In the genomic region with DNA sequence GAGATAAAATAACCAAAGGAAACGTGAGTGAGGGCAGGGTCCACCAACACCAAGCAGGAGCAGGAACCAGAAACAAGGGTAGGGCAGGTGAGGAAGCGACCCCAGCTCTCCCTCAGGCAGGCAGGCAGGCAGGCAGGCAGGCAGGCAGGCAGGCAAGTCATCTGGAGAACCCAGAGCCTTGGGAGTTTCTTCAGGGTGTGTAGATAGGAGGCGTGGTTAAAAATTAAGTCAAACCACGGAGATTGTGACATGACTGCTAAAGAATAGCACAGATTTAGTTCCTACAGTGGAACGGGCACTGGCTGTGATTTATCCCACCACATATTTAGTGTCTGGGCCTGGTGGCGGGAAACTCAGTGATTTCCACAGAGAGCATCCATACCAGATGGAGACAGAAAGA, we compare ENCODE assay signal across 19 mouse cellular contexts. TPM values are rescaled to one million over a fixed set of nuclear protein-coding genes. Genes with fewer than 3 reads are reported as not detected.
DNase-seq lines count a peak whose midpoint lies in the region; ATAC-seq and TF ChIP-seq lines count a peak whose summit lies in the region.
"Had no signal": no experiment of that assay in that cellular context is flagged by ENCODE, and none has a peak within 500 bp of the region (broad histone marks: within the 10 kb centered on the region; RNA-seq: fewer than 3 reads in every experiment).

No protein-coding gene starts in this region.

- H3K36me3 ChIP-seq in intestine, embryonic 15.5 days: no peaks in the 10 kb centered on the region
- H3K36me3 ChIP-seq in intestine, postnatal 0 days (ENCODE audit: control insufficient read depth, insufficient read depth): no peaks in the 10 kb centered on the region
- H3K36me3 ChIP-seq in MEL (ENCODE audit: control insufficient read depth in 1 of 2, insufficient read depth in 2 of 2, low read length in 2 of 2): peaks cover 0 to 23% of the 10 kb centered on the region in 2 experiments; a peak in 2 of 4 replicates
- no peaks in the 10 kb centered on the region for H3K36me3 ChIP-seq in hindbrain, embryonic 13.5 days
- H3K36me3 ChIP-seq: embryonic facial prominence, embryonic 13.5 days; heart, embryonic 13.5 days had no signal

- no peaks in the 10 kb centered on the region for H3K9me3 ChIP-seq in intestine, embryonic 15.5 days
- H3K9me3 ChIP-seq in intestine, postnatal 0 days (ENCODE audit: control insufficient read depth): no peaks in the 10 kb centered on the region
- H3K9me3 ChIP-seq in MEL (replicated peaks; ENCODE audit: insufficient read depth, low read length): no peaks in the 10 kb centered on the region
- no peaks in the 10 kb centered on the region for H3K9me3 ChIP-seq in hindbrain, embryonic 13.5 days
- H3K9me3 ChIP-seq: embryonic facial prominence, embryonic 13.5 days; forebrain, embryonic 13.5 days; heart, embryonic 13.5 days had no signal

- H3K4me1 ChIP-seq in intestine, embryonic 15.5 days (replicated peaks): no peaks in the 10 kb centered on the region
- no peaks in the 10 kb centered on the region for H3K4me1 ChIP-seq in intestine, postnatal 0 days (replicated peaks; ENCODE audit: control insufficient read depth, insufficient read depth, low read length)
- H3K4me1 ChIP-seq in MEL (ENCODE audit: control insufficient read depth in 1 of 2, insufficient read depth in 2 of 2, low read length in 2 of 2): peaks cover 3 to 16% of the 10 kb centered on the region in 2 experiments; a peak in 3 of 4 replicates
- H3K4me1 ChIP-seq in hindbrain, embryonic 13.5 days (replicated peaks): peaks cover 11% of the 10 kb centered on the region; the same call in 1 of the 2 replicates
- H3K4me1 ChIP-seq: forebrain, embryonic 13.5 days had no signal

- H3K4me2 ChIP-seq in intestine, embryonic 15.5 days (replicated peaks): no peak overlapping the region
- no peak overlapping the region for H3K4me2 ChIP-seq in intestine, postnatal 0 days (replicated peaks; ENCODE audit: low read depth)
- H3K4me2 ChIP-seq in hindbrain, embryonic 13.5 days: no peak overlapping the region
- H3K4me2 ChIP-seq: embryonic facial prominence, embryonic 13.5 days; forebrain, embryonic 13.5 days; heart, embryonic 13.5 days had no signal

- TF ChIP-seq CTCF in intestine, postnatal 0 days (IDR thresholded peaks at IDR 0.05; ENCODE audit: low read depth): no peak
- no peak for TF ChIP-seq CTCF in MEL (IDR thresholded peaks at IDR 0.05 in 2 of 3, conservative IDR thresholded peaks at IDR 0.05 in 1 of 3; ENCODE audit: control insufficient read depth in 1 of 3, insufficient read depth in 1 of 3, low read depth in 2 of 3, low read length in 3 of 3, poor library complexity in 1 of 3, severe bottlenecking in 1 of 3)

- peak; percentile 63; the same call in 1 of the 2 replicates for ATAC-seq in intestine, embryonic 15.5 days
- no peak for ATAC-seq in intestine, postnatal 0 days
- ATAC-seq in monocyte, adult 5-6 weeks (replicated peaks; ENCODE audit: insufficient number of reproducible peaks, low FRiP score, low TSS enrichment, poor library complexity, severe bottlenecking): peak; percentile 70; the same call in 1 of the 2 replicates
- ATAC-seq in hindbrain, embryonic 13.5 days (ENCODE audit: low FRiP score): no peak
- ATAC-seq: forebrain, embryonic 13.5 days; forebrain, postnatal 0 days; hindbrain, embryonic 16.5 days had no signal

- no peaks in the 10 kb centered on the region for H3K27me3 ChIP-seq in intestine, embryonic 15.5 days (replicated peaks)
- H3K27me3 ChIP-seq in intestine, postnatal 0 days (replicated peaks; ENCODE audit: control insufficient read depth, insufficient read depth, low read length): no peaks in the 10 kb centered on the region
- H3K27me3 ChIP-seq in MEL (ENCODE audit: control insufficient read depth in 1 of 2, insufficient read depth in 2 of 2, low read length in 2 of 2): no peaks in the 10 kb centered on the region
- no peaks in the 10 kb centered on the region for H3K27me3 ChIP-seq in hindbrain, embryonic 13.5 days
- H3K27me3 ChIP-seq: embryonic facial prominence, embryonic 13.5 days; forebrain, embryonic 13.5 days; heart, embryonic 13.5 days had no signal

- peaks cover 5% of the 10 kb centered on the region; the same call in 1 of the 2 replicates for H3K79me2 ChIP-seq in MEL (ENCODE audit: control insufficient read depth, insufficient read depth, low read length, poor library complexity)

- DNase-seq in MEL (ENCODE audit: low read depth, low spot score): no peak
- peak; percentile 46 for DNase-seq in induced T-regulatory cell, adult 2 months (ENCODE audit: low read depth)
- DNase-seq in embryo, embryonic 10.5 days (ENCODE audit: low spot score): no peak
- DNase-seq: adrenal gland, adult 8-10 months; adrenal gland, postnatal 36 days; cerebellum, adult 11 months; cerebellum, adult 8-10 months; cerebellum, postnatal 14 days; forebrain, postnatal 0 days; gastrocnemius, postnatal 36 days; heart, postnatal 36 days had no signal

- WGBS in intestine, embryonic 15.5 days: 53% methylated on average over 6 of the region's 6 CpGs
- 46% methylated on average over 6 of the region's 6 CpGs for WGBS in intestine, postnatal 0 days
- WGBS in hindbrain, embryonic 13.5 days: 81% methylated on average over 6 of the region's 6 CpGs

- H3K9ac ChIP-seq in intestine, embryonic 15.5 days: no peak overlapping the region
- no peak overlapping the region for H3K9ac ChIP-seq in intestine, postnatal 0 days (ENCODE audit: low read depth, low read length)
- no peak overlapping the region for H3K9ac ChIP-seq in MEL (ENCODE audit: control insufficient read depth, low read depth, low read length, poor library complexity, severe bottlenecking)
- no peak overlapping the region for H3K9ac ChIP-seq in hindbrain, embryonic 13.5 days
- H3K9ac ChIP-seq: embryonic facial prominence, embryonic 13.5 days; forebrain, embryonic 13.5 days; forebrain, postnatal 0 days; heart, embryonic 13.5 days had no signal

- H3K27ac ChIP-seq in intestine, embryonic 15.5 days: no peak overlapping the region
- no peak overlapping the region for H3K27ac ChIP-seq in intestine, postnatal 0 days (ENCODE audit: low read depth, low read length)
- no peak overlapping the region for H3K27ac ChIP-seq in MEL (ENCODE audit: control insufficient read depth, low read depth, low read length)
- no peak overlapping the region for H3K27ac ChIP-seq in hindbrain, embryonic 13.5 days
- H3K27ac ChIP-seq: embryonic facial prominence, embryonic 13.5 days; forebrain, embryonic 13.5 days; heart, embryonic 13.5 days had no signal

- TF ChIP-seq POLR2A in MEL (IDR thresholded peaks at IDR 0.05; ENCODE audit: control insufficient read depth in 1 of 2, insufficient read depth in 1 of 2, low read depth in 1 of 2, low read length in 2 of 2, poor library complexity in 1 of 2): no peak

- no peak for TF ChIP-seq RAD21 in MEL (IDR thresholded peaks at IDR 0.05; ENCODE audit: low read depth, low read length)

- no peak overlapping the region for H3K4me3 ChIP-seq in intestine, embryonic 15.5 days (replicated peaks)
- H3K4me3 ChIP-seq in intestine, postnatal 0 days (ENCODE audit: low read depth, low read length): no peak overlapping the region
- H3K4me3 ChIP-seq in MEL (ENCODE audit: control insufficient read depth in 1 of 2, insufficient read depth in 1 of 2, low read depth in 2 of 2, low read length in 2 of 2): no peak overlapping the region
- H3K4me3 ChIP-seq in hindbrain, embryonic 13.5 days: no peak overlapping the region
- H3K4me3 ChIP-seq: embryonic facial prominence, embryonic 13.5 days; forebrain, embryonic 13.5 days; heart, embryonic 13.5 days had no signal

- TF ChIP-seq EP300 in MEL (IDR thresholded peaks at IDR 0.05; ENCODE audit: low read depth in 1 of 2, low read length in 2 of 2): no peak

TF ChIP-seq in MEL, 35 proteins besides CTCF, POLR2A, EP300 and RAD21:
- TF ChIP-seq BHLHE40 (IDR thresholded peaks at IDR 0.05; ENCODE audit: borderline replicate concordance, low read depth, low read length) (no peak), RCOR1 (IDR thresholded peaks at IDR 0.05; ENCODE audit: low read depth, low read length) (peak; percentile 51; the same call in 1 of the 2 replicates)

RNA-seq across cellular contexts. Expression of a gene that starts 30.1 kb away (rescaled TPM):
- 5.8 and 6.3 TPM in 2 replicates for polyA plus RNA-seq in intestine, embryonic 15.5 days (2015; fragmentation: Nextera tagmentation; extraction: Ambion mirVana)
- polyA plus RNA-seq in intestine, postnatal 0 days (2015; fragmentation: Nextera tagmentation; extraction: Ambion mirVana): 12.2 and 12.6 TPM in 2 replicates
- 6.9 and 7.4 TPM in 2 replicates for total RNA-seq in MEL (2012; rRNA removed)
- 10 to 100 TPM in 1 of 2 experiments, not detected in 1; 14.0 TPM for polyA plus RNA-seq in MEL (2012; ENCODE audit: insufficient read depth in 1 of 2, insufficient read length in 2 of 2, low read depth in 1 of 2, low replicate concordance in 2 of 2, missing spikeins in 1 of 2)
- total RNA-seq in monocyte, adult 5-6 weeks (2017): 10.6 to 17.3 TPM (median 16.5 TPM) in 3 replicates
- 13.4 and 13.7 TPM in 2 replicates for polyA plus RNA-seq in hindbrain, embryonic 13.5 days (2015; fragmentation: Nextera tagmentation; extraction: Ambion mirVana)

Comparison
In these comparisons a context has a peak if more than half of its experiments do, and no peak if none do; other contexts are left out.
1. ATAC-seq: peak in intestine, embryonic 15.5 days (single experiment) and monocyte, adult 5-6 weeks (single experiment); none in intestine, postnatal 0 days (single experiment) and hindbrain, embryonic 13.5 days (single experiment).